Mouse (Mus musculus): ENCODE measurements around the gene Rasd2.

DNA sequence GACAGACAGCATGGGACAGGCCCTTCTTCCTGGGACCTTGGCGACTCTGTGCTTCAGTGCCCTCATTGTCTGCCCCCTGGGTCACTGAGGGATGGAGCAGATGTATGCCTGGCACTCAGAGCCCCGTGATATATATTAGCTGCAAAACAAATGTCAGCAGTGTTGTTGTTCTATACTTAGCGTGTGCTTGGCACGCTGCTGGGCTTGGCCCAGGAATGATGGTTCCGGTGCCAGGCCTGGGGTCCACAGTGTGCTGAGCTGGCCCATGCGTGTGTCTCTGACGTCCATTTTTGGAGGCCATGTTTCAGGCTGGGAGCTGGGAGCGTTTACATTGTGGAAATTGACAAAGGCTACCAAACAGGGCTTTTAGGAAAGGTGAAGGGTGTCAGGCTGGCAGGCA, 3.1 kb downstream of the Rasd2 start:
- TF ChIP-seq CTCF (IDR thresholded peaks at IDR 0.05; ENCODE audit: borderline replicate concordance, control insufficient read depth, extremely low read depth, insufficient read depth, low read length, poor library complexity) (no peak), POLR2A (IDR thresholded peaks at IDR 0.05; ENCODE audit: control insufficient read depth, extremely low read depth, insufficient read depth, low read length, poor library complexity) (no peak)

Measured in thymus, adult 2 months (tissue).